Mouse (Mus musculus): ENCODE results near the gene Tmem30c. TPM values are rescaled to one million over a fixed set of nuclear protein-coding genes. Genes with fewer than 3 reads are reported as not detected.

Gene Tmem30c
- polyA plus RNA-seq, 1 experiment from 2014 or later = 0.10 TPM

DNA sequence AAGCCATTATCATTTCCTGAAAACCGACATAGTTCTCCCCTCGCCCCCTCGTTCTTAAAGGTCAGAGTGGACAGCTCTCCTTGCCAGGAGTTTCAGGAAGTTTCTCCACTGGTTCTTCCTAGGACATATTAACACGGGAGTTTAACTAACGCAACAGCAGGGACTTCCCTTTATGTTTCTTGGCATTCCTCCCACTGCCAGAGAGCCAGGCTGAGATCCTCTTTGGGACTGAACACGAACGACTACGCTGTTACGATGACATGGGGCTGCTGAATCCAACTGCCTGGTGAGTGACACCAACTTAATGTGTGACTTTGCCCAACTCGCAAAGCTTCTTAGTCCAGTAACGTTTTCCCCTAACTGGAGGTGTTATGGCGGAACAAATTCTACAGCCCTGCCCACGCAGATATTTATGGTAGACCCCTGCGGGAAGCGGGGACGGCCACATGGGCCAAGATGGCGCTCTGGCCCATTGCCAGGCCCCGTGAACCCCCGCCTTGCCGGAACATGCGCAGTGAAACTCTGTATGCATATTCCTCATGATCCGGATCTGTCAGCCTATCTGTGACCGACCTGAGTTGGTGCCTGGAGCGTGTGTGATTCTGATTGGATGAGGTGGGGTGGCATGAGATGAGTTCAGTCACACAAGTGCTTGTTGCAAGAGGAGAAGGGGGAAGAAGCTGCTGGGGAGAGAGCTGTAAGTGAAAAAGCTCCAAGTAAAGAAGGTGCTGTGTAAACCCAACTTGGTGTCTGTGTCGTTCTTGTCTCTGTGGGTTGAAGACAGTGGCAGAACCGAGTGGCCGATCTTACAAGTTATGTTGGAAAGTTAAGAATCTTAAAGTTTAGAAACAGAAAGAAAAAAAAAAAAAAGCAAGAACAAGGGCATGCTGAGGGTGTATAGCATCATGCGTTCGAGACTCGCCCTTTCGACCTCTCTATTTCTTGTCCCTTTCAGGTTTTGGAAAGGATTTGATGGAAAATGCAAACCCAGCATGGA is 12.1 kb downstream of the Tmem30c start:
- Histone ChIP-seq H3K27me3 (ENCODE audit: control insufficient read depth, insufficient read depth, low read length) (no peaks in the 10 kb centered on the region), H3K27ac (ENCODE audit: low read depth, low read length) (no peak overlapping the region), H3K4me2 (no peak overlapping the region), H3K4me3 (ENCODE audit: low read depth, low read length) (no peak overlapping the region), H3K36me3 (ENCODE audit: control insufficient read depth, insufficient read depth, low read length) (no peaks in the 10 kb centered on the region), H3K4me1 (ENCODE audit: control insufficient read depth, insufficient read depth, low read length) (no peaks in the 10 kb centered on the region), H3K9ac (ENCODE audit: low read depth, low read length) (no peak overlapping the region), H3K9me3 (replicated peaks; ENCODE audit: control insufficient read depth, low read length) (no peaks in the 10 kb centered on the region)
- ATAC-seq (replicated peaks; ENCODE audit: insufficient number of reproducible peaks, low FRiP score, low TSS enrichment) = no peak
- WGBS (ENCODE audit: insufficient replicate concordance) = 87% methylated on average over 31 of the region's 31 CpGs

DNA sequence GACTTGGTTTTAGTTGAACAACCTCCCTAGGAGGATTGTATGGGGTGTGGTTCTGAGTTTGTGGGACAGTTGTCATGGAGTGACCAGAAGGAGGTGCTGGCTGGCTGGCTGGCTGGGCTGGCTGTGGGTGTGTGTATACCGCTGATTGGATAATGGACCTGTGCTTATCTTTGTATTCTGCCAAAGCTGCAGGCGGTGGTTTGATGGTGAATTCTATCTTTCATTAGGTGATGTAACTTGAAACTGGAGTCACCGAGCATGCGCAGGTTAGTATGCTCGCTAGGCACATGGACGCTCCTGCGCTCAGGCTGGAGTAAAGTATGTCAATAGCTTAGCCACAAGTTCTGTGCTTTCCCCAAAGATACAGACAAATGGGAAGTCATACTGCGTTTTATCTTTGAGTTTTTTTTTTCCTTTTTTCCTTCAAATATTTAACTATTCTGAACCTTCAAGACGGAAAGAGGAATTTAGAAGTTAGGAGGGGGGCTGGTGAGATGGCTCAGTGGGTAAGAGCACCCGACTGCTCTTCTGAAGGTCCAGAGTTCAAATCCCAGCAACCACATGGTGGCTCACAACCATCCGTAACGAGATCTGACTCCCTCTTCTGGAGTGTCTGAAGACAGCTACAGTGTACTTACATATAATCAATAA is 13.6 kb downstream of the Tmem30c start:
- H3K4me3 ChIP-seq (ENCODE audit: low read depth, low read length) = no peak overlapping the region
- no peak for ATAC-seq (replicated peaks; ENCODE audit: insufficient number of reproducible peaks, low FRiP score, low TSS enrichment)
- H3K36me3 ChIP-seq (ENCODE audit: control insufficient read depth, insufficient read depth, low read length) = no peaks in the 10 kb centered on the region
- no peak overlapping the region for H3K4me2 ChIP-seq
- H3K27me3 ChIP-seq (ENCODE audit: control insufficient read depth, insufficient read depth, low read length) = no peaks in the 10 kb centered on the region
- no peaks in the 10 kb centered on the region for H3K4me1 ChIP-seq (ENCODE audit: control insufficient read depth, insufficient read depth, low read length)
- no peaks in the 10 kb centered on the region for H3K9me3 ChIP-seq (replicated peaks; ENCODE audit: control insufficient read depth, low read length)
- no peak overlapping the region for H3K9ac ChIP-seq (ENCODE audit: low read depth, low read length)
- H3K27ac ChIP-seq (ENCODE audit: low read depth, low read length) = no peak overlapping the region
- WGBS (ENCODE audit: insufficient replicate concordance) = 76% methylated on average over 10 of the region's 12 CpGs

DNA sequence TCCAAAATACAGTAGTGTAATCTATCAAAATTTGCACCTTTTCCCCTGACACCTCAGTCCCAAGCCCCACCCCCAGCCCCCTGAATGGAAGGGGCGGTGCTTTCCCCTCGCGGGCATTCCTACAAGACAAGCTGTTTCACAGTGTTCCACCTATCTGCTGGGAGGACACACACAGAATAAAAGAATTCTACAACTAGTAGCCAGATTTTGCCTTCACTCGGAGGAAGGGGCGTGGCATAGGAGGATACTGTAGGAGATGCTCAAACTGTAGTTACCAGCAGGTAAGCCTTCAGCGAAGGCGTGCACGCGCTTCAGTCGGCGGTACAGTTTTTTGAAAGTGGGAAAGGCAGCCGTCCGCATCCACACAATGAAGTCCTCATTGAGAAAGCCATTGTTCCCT is 22.9 kb downstream of the Tmem30c start:
- no peaks in the 10 kb centered on the region for H3K9me3 ChIP-seq (replicated peaks; ENCODE audit: control insufficient read depth, low read length)
- H3K27me3 ChIP-seq (ENCODE audit: control insufficient read depth, insufficient read depth, low read length) = no peaks in the 10 kb centered on the region
- no peak overlapping the region for H3K4me2 ChIP-seq
- H3K36me3 ChIP-seq (ENCODE audit: control insufficient read depth, insufficient read depth, low read length) = no peaks in the 10 kb centered on the region
- H3K9ac ChIP-seq (ENCODE audit: low read depth, low read length) = no peak overlapping the region
- 89% methylated on average over 13 of the region's 13 CpGs for WGBS (ENCODE audit: insufficient replicate concordance)
- no peak overlapping the region for H3K4me3 ChIP-seq (ENCODE audit: low read depth, low read length)
- H3K4me1 ChIP-seq (ENCODE audit: control insufficient read depth, insufficient read depth, low read length) = 0 out of 2 replicates have a peak, but pooled peaks cover 3% of the 10 kb centered on the region
- no peak for ATAC-seq (replicated peaks; ENCODE audit: insufficient number of reproducible peaks, low FRiP score, low TSS enrichment)
- H3K27ac ChIP-seq (ENCODE audit: low read depth, low read length) = no peak overlapping the region

DNA sequence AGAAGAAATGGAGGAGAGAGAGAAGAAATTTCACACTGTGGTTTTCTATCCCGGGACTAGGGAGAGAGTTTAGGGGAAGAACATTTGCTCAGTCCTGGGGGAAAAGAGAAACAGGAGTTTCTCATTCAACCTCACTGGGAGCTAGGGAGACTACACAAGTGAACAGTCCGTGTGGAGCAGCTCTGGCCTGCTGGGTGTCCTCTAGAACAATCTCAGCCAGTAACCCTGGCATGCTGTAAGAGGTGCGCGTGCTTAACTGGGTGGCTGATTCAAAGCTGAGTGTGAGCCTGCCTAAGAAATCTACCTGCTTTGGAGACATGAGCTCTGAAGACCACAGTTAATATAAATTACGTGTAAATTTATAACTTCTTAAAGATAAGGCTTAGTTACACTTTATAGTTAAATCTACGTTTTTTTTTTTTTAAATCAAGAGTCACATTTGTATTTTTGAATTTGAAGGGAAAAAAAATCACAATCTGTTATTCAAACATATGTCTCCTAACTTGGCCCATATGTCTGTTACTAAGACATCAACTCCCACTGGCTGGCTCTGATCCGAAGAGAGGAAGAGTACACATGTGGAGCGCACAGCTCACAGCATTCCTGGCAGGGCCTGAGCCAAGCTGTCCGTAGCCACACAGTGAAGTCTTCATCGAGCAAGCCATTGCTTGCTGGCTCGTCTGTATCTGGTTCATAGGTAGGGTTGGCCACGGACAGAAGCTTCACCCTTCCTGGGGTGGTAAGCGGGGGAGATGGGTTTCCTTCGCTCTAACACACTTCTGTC is 24.4 kb downstream of the Tmem30c start:
- H3K4me2 ChIP-seq = no peak overlapping the region
- 0 out of 2 replicates have a peak, but pooled peaks cover 3% of the 10 kb centered on the region for H3K4me1 ChIP-seq (ENCODE audit: control insufficient read depth, insufficient read depth, low read length)
- ATAC-seq (replicated peaks; ENCODE audit: insufficient number of reproducible peaks, low FRiP score, low TSS enrichment) = no peak
- H3K27me3 ChIP-seq (ENCODE audit: control insufficient read depth, insufficient read depth, low read length) = no peaks in the 10 kb centered on the region
- WGBS (ENCODE audit: insufficient replicate concordance) = 83% methylated on average over 14 of the region's 14 CpGs
- H3K9me3 ChIP-seq (replicated peaks; ENCODE audit: control insufficient read depth, low read length) = no peaks in the 10 kb centered on the region
- no peak overlapping the region for H3K27ac ChIP-seq (ENCODE audit: low read depth, low read length)
- no peak overlapping the region for H3K4me3 ChIP-seq (ENCODE audit: low read depth, low read length)
- no peak overlapping the region for H3K9ac ChIP-seq (ENCODE audit: low read depth, low read length)
- H3K36me3 ChIP-seq (ENCODE audit: control insufficient read depth, insufficient read depth, low read length) = no peaks in the 10 kb centered on the region

DNA sequence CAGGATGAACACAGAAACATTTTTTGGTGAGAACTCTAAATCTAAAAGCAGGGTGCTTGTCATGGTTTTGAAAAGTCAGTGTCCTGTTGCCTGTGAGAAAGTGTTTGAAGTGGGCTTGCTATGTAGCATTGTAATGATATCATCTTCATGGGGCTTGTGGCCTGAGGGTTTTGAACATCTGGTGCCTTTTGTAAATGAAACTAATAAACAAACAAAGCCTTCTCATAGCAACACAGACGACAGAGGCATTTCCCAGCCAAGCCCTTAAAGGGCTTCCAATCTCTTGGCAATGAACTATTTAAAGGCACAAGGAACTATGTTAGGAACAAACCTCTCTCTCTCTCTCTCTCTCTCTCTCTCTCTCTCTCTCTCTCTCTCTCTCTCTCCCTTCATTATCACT is 25.6 kb downstream of the Tmem30c start:
- Histone ChIP-seq H3K9me3 (replicated peaks; ENCODE audit: control insufficient read depth, low read length) (no peaks in the 10 kb centered on the region), H3K4me2 (no peak overlapping the region), H3K27ac (ENCODE audit: low read depth, low read length) (no peak overlapping the region), H3K27me3 (ENCODE audit: control insufficient read depth, insufficient read depth, low read length) (no peaks in the 10 kb centered on the region), H3K36me3 (ENCODE audit: control insufficient read depth, insufficient read depth, low read length) (no peaks in the 10 kb centered on the region), H3K4me1 (ENCODE audit: control insufficient read depth, insufficient read depth, low read length) (0 out of 2 replicates have a peak, but pooled peaks cover 3% of the 10 kb centered on the region), H3K4me3 (ENCODE audit: low read depth, low read length) (no peak overlapping the region), H3K9ac (ENCODE audit: low read depth, low read length) (no peak overlapping the region)
- 7% methylated on average over 1 of the region's 1 CpGs for WGBS (ENCODE audit: insufficient replicate concordance)
- no peak for ATAC-seq (replicated peaks; ENCODE audit: insufficient number of reproducible peaks, low FRiP score, low TSS enrichment)

DNA sequence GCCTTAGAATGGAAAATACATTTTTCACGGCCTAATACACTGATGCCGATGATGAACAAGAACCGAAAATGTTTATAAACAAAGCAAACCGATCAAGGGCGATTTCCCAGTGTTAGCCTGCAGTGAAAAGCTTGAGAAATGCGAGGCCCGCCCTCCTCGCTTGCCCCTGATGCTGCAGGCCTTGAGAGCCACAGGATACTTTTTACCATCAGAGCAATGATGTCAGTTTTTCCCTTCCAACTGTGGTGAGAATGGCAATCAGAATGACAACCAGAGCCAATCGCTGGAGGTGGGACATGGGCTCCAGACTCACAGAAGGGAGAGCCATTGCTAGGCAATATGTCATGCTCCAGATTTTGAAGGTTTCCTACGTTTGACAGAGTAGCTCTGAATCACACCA is 32.5 kb downstream of the Tmem30c start:
- Histone ChIP-seq H3K4me3 (ENCODE audit: low read depth, low read length) (no peak overlapping the region), H3K4me2 (no peak overlapping the region), H3K27me3 (ENCODE audit: control insufficient read depth, insufficient read depth, low read length) (no peaks in the 10 kb centered on the region), H3K4me1 (ENCODE audit: control insufficient read depth, insufficient read depth, low read length) (no peaks in the 10 kb centered on the region), H3K9me3 (replicated peaks; ENCODE audit: control insufficient read depth, low read length) (no peaks in the 10 kb centered on the region), H3K36me3 (ENCODE audit: control insufficient read depth, insufficient read depth, low read length) (no peaks in the 10 kb centered on the region), H3K9ac (ENCODE audit: low read depth, low read length) (no peak overlapping the region), H3K27ac (ENCODE audit: low read depth, low read length) (no peak overlapping the region)
- 81% methylated on average over 10 of the region's 10 CpGs for WGBS (ENCODE audit: insufficient replicate concordance)
- no peak for ATAC-seq (replicated peaks; ENCODE audit: insufficient number of reproducible peaks, low FRiP score, low TSS enrichment)

DNA sequence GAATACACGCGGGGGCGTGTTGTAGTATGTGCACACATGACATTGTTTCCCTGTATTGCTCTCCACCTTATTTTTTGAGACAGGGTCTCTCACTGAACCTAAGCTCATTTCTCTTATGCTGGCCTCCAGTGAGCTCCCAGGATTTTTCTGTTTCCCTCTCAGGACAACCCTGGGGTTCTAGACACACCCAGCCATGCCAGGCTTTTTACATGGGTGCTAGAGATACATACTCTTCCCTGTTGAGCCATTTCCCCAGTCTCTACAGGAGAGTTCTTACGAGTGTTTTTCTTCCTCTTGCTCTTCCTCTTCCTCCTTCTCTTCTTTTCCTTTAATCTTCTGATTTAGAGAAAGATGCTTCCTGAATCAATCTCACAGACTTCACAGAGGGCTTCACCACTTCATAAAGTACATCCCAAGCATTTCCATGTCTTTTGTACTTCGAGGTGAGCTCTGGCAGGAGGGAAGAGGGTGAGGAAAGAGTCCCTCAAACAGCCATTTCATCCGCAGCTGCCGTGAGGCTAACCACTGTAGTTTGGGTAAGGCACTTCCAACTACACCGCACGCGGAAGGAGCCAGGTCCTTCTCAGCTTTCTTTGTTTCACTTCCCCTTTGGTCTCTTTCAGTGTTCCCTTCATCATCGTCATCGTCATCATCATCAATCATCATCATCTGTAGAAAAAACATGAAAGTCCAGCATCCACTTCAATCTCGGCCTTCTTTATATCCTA is 33.1 kb downstream of the Tmem30c start:
- Histone ChIP-seq H3K9ac (ENCODE audit: low read depth, low read length) (no peak overlapping the region), H3K27ac (ENCODE audit: low read depth, low read length) (no peak overlapping the region), H3K27me3 (ENCODE audit: control insufficient read depth, insufficient read depth, low read length) (no peaks in the 10 kb centered on the region), H3K9me3 (replicated peaks; ENCODE audit: control insufficient read depth, low read length) (no peaks in the 10 kb centered on the region), H3K36me3 (ENCODE audit: control insufficient read depth, insufficient read depth, low read length) (no peaks in the 10 kb centered on the region), H3K4me1 (ENCODE audit: control insufficient read depth, insufficient read depth, low read length) (no peaks in the 10 kb centered on the region), H3K4me3 (ENCODE audit: low read depth, low read length) (no peak overlapping the region), H3K4me2 (no peak overlapping the region)
- 84% methylated on average over 13 of the region's 13 CpGs for WGBS (ENCODE audit: insufficient replicate concordance)
- no peak for ATAC-seq (replicated peaks; ENCODE audit: insufficient number of reproducible peaks, low FRiP score, low TSS enrichment)

All from heart, embryonic 11.5 days (tissue).